Mouse (Mus musculus) kidney, adult 2 months (tissue): ENCODE results near the gene Yipf3.

Source experiments
- CTCF ChIP-seq: fragments of 200-500 bp; conservative IDR thresholded peaks from 2 replicates; pipeline ENCODE4 v1.5.1; 2011; ENCODE audit warnings: low read depth, mild to moderate bottlenecking, control low read depth, low read length, moderate library complexity, mixed read lengths; ENCODE audit not compliant: insufficient read depth, insufficient read length
- POLR2A ChIP-seq: fragments of 200-500 bp; IDR thresholded peaks from one replicate; pipeline ENCODE4 v1.6.1; 2011; ENCODE audit warnings: low read depth, low read length, control low read depth

GRCm38 (mm10) chr17:46248189-46248522 is 276 bp downstream of the Yipf3 start:
- no peak for TF ChIP-seq CTCF
- no peak for TF ChIP-seq POLR2A
